Mouse (Mus musculus) inflammation-experienced regulatory T-cells, adult 16 weeks (primary cell): Measurements from ENCODE around the gene Olfr1415. TPM values are rescaled to one million over a fixed set of nuclear protein-coding genes. Genes with fewer than 3 reads are reported as not detected.

Source experiments
- polyA plus RNA-seq: library from polyadenylated mRNA; unstranded; fragments of 100-300 nt; shearing (Covaris generic); gene quantifications from one replicate; pipeline ENCODE4 v1.2.1, GENCODE M21; 2017

Gene Olfr1415
- not detected for polyA plus RNA-seq

GRCm38 (mm10) chr1:92496001-92496400 is at the start of gene Olfr1415:
Gene Olfr1415, minus strand, starts transcription at chr1:92496101.

GRCm38 (mm10) chr1:92518561-92518960 is 22.7 kb upstream of the Olfr1415 start, which contains the start of gene Olfr1414:
Gene Olfr1414, minus strand, starts transcription at chr1:92518661.

DNA sequence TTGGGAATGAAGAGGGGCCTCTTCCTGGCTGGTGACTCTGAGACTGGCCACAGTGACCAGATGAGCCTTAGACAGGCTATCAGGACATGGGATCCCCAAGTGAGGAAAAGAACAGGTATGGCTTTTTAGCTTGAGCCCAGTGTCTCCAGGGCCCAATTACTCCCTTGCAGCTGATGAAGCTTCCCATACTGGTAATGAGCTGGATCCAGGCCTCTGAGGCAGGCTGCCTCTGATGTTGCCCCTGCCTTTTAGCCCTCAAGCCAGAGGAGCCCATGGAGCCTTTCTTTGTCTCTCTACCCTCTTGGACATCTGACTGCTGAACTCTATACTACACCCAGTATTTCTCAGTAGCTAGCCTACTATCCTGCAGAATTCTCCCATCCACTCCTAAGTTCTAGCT is 10.9 kb downstream of the Olfr1415 start, which contains the start of gene Olfr1416:
Gene Olfr1416 (minus strand): TSS at position 101 of the 400 bp plus-strand sequence.

DNA sequence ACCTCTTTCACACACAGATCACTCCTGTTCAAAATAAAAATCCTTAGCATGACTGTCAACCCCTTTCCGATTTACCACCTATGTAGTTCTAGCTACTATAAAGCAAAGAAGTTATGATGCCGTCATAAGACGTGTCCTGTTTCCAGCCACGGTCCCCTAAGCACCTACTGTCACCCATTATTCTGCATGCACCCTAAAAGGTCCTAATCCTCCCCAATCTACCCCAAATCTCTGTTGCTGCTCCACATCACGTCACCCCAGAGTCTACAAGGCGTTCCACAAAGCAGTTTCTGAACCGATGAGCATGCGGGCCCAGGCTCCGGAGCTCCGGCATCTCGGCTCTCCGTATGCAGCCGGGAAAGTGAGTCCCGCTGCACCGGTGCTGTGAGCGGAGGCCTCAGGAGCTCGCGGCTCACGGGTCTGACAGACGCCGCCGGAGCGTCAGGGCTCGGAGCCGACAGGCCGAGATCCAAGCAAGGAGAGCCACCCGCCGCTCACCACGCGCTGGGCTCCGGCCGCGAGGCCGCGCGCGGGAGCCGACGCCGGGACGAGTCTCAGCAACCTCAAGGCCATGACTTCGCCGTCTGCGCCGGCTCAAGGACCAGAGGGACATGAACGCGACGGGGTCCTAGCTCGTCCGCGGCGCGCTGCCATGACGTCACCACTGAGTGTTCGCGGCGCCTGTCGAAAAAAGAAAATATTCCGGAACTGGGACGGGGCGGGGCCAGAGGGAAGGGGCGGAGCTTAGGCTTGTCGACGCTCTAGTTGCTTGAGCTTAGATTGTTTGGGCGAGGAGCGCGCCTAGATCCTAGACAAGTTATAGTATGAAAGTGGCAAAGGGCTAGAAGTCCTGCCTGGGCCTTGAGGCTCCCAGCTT is 22.5 kb downstream of the Olfr1415 start, which contains the start of gene Ndufa10:
Gene Ndufa10 (minus strand): TSS at position 696 of the 877 bp plus-strand sequence.

Other genes with a start within 250 kb of the Olfr1415 start
- gene Ndufa10, start 22.2 kb downstream of the Olfr1415 start, polyA plus RNA-seq, result 251 TPM
- gene Olfr1416, start 11.0 kb downstream of the Olfr1415 start, polyA plus RNA-seq, result not detected
- gene Olfr1414, start 22.6 kb upstream of the Olfr1415 start, polyA plus RNA-seq, result not detected
- gene Olfr1413, start 75.2 kb upstream of the Olfr1415 start, polyA plus RNA-seq, result not detected
- gene Olfr1412, start 89.7 kb upstream of the Olfr1415 start, polyA plus RNA-seq, result not detected
- gene Olfr1411, start 98.3 kb upstream of the Olfr1415 start, polyA plus RNA-seq, result not detected
- not detected for gene Olfr1410, start 109.7 kb upstream of the Olfr1415 start, polyA plus RNA-seq
- not detected for gene Olfr12, start 121.7 kb upstream of the Olfr1415 start, polyA plus RNA-seq
- 242 TPM for gene Cops9, start 145.9 kb upstream of the Olfr1415 start, polyA plus RNA-seq
- 0.54 TPM for gene Otos, start 152.7 kb upstream of the Olfr1415 start, polyA plus RNA-seq